8 mouse cellular contexts compared by ENCODE assay signal in the genomic region with DNA sequence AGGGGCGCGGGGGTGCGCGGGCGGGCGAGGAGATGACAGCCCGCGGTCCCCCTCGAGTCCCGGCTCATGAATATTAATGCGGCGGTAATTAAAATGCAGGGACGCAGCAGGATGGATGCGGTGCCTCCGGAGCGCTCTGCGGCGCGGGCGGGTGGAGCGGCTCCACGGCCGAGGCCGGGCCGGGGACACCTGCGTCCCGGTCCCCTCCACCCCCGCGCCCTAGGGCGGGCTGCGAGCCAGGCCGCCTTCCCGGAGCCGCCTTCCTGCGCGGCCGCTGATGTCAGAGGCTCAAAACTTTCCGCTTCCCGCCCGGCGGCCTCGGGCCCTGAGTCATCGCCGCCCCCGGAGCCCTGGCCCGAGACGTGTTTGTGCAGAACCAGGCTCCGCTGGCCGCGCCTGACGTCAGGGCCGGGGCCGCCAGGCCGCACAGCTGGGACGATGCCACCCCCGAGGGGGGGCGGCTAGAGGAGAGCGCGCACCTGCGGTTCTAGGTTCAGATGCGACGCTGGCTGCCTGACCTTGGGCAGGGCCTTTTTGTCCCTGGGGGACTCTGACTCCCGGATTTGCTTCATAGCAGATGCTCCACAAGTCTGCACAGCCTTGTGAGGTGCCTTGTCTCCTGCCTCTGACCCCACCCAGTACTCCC.
DNase-seq lines count a peak whose midpoint lies in the region; ATAC-seq and TF ChIP-seq lines count a peak whose summit lies in the region.

No protein-coding gene starts in this region.

- peaks cover 68% of the 10 kb centered on the region for H3K4me1 ChIP-seq in embryonic facial prominence, embryonic 12.5 days
- H3K4me1 ChIP-seq in heart, embryonic 10.5 days, result peaks cover 72% of the 10 kb centered on the region
- H3K4me1 ChIP-seq in liver, embryonic 12.5 days, result peaks cover 56% of the 10 kb centered on the region
- H3K4me1 ChIP-seq in testis, adult 2 months (ENCODE audit: control insufficient read depth, insufficient read depth, low read length), result peaks cover 36% of the 10 kb centered on the region

- peak; percentile 99 for DNase-seq in 3134 (ENCODE audit: extremely low read depth, insufficient read length, low spot score)
- peak; percentile 96 for DNase-seq in adrenal gland, adult 8-10 months
- DNase-seq in heart, embryonic 10.5 days (ENCODE audit: low spot score), result peak; percentile 85
- DNase-seq in kidney, adult 9 months, result peak; percentile 92
- DNase-seq in natural killer cell, adult 2 months (ENCODE audit: low spot score in 2 of 2), result peak; percentile 93 to 96

- peak overlapping the region; percentile 72 for H3K9ac ChIP-seq in embryonic facial prominence, embryonic 12.5 days
- peak overlapping the region; percentile 62 for H3K9ac ChIP-seq in liver, embryonic 12.5 days

- peak overlapping the region; percentile 93 for H3K27ac ChIP-seq in embryonic facial prominence, embryonic 12.5 days
- H3K27ac ChIP-seq in heart, embryonic 10.5 days, result peak overlapping the region; percentile 96
- peak overlapping the region; percentile 50; the same call in 1 of the 2 replicates for H3K27ac ChIP-seq in liver, embryonic 12.5 days
- H3K27ac ChIP-seq in testis, adult 2 months (ENCODE audit: control insufficient read depth, insufficient read depth, low read depth, low read length), result peak overlapping the region; percentile 64

- no peaks in the 10 kb centered on the region for H3K9me3 ChIP-seq in embryonic facial prominence, embryonic 12.5 days
- no peaks in the 10 kb centered on the region for H3K9me3 ChIP-seq in heart, embryonic 10.5 days
- no peaks in the 10 kb centered on the region for H3K9me3 ChIP-seq in liver, embryonic 12.5 days (replicated peaks)

- H3K4me3 ChIP-seq in embryonic facial prominence, embryonic 12.5 days, result peak overlapping the region; percentile 45
- H3K4me3 ChIP-seq in heart, embryonic 10.5 days, result peak overlapping the region; percentile 68
- peak overlapping the region; percentile 51 for H3K4me3 ChIP-seq in liver, embryonic 12.5 days
- peak overlapping the region; percentile 64 for H3K4me3 ChIP-seq in testis, adult 2 months (ENCODE audit: control insufficient read depth, low read depth, low read length)

- 1% methylated on average over 58 of the region's 63 CpGs for WGBS in embryonic facial prominence, embryonic 12.5 days
- under 1% methylated on average over 63 of the region's 63 CpGs for WGBS in heart, embryonic 10.5 days
- 3% methylated on average over 63 of the region's 63 CpGs for whole genome bisulfite sequencing in liver, embryonic 12.5 days (ENCODE audit: insufficient replicate concordance)

- no peak; the same call in 1 of the 2 replicates for TF ChIP-seq POLR2A in testis, adult 2 months (IDR thresholded peaks at IDR 0.05; ENCODE audit: control insufficient read depth, low read depth, low read length)

- ATAC-seq in embryonic facial prominence, embryonic 12.5 days (ENCODE audit: insufficient number of reproducible peaks, insufficient read depth, low FRiP score, low TSS enrichment), result no peak
- ATAC-seq in liver, embryonic 12.5 days, result no peak

- H3K27me3 ChIP-seq in embryonic facial prominence, embryonic 12.5 days, result no peaks in the 10 kb centered on the region
- no peaks in the 10 kb centered on the region for H3K27me3 ChIP-seq in heart, embryonic 10.5 days (ENCODE audit: insufficient read depth, poor library complexity, severe bottlenecking)
- peaks cover 100% of the 10 kb centered on the region for H3K27me3 ChIP-seq in liver, embryonic 12.5 days (replicated peaks)
- H3K27me3 ChIP-seq in testis, adult 2 months (ENCODE audit: control insufficient read depth, insufficient read depth, low read length), result no peaks in the 10 kb centered on the region

- no peak for TF ChIP-seq CTCF in testis, adult 2 months (IDR thresholded peaks at IDR 0.05; ENCODE audit: control insufficient read depth, insufficient read depth, insufficient replicate concordance, low read depth, low read length)

- H3K4me2 ChIP-seq in embryonic facial prominence, embryonic 12.5 days (replicated peaks), result peak overlapping the region; percentile 86
- peak overlapping the region; percentile 72 for H3K4me2 ChIP-seq in liver, embryonic 12.5 days

- H3K36me3 ChIP-seq in embryonic facial prominence, embryonic 12.5 days, result no peaks in the 10 kb centered on the region
- no peaks in the 10 kb centered on the region for H3K36me3 ChIP-seq in heart, embryonic 10.5 days
- no peaks in the 10 kb centered on the region for H3K36me3 ChIP-seq in liver, embryonic 12.5 days
- H3K36me3 ChIP-seq in testis, adult 2 months (ENCODE audit: control insufficient read depth, insufficient read depth, low read length), result no peaks in the 10 kb centered on the region
